Mouse (Mus musculus) midbrain, embryonic 16.5 days (tissue): ENCODE results near the gene Sec22b. TPM values are rescaled to one million over a fixed set of nuclear protein-coding genes. Genes with fewer than 3 reads are reported as not detected.

ENCODE experiments used
- ATAC-seq: fragments of 200-750 bp; cut with Nextera tagmentation; 2 replicates; pipeline ENCODE4 v1.8.0; 2017; ENCODE audit warnings: moderate TSS enrichment
- H3K27ac ChIP-seq: fragments of 300-500 bp; sonication (generic); 2 replicates; pipeline ENCODE4 v1.5.1; 2014; ENCODE audit warnings: mild to moderate bottlenecking, low read length, mixed read lengths
- H3K27me3 ChIP-seq: fragments of 300-500 bp; sonication (generic); 2 replicates; pipeline ENCODE4 v1.6.1; 2014; ENCODE audit warnings: low read depth, low read length, mixed read lengths; ENCODE audit not compliant: control insufficient read depth, insufficient read depth
- H3K36me3 ChIP-seq: fragments of 300-500 bp; sonication (generic); 2 replicates; pipeline ENCODE4 v1.6.1; 2014; ENCODE audit warnings: mild to moderate bottlenecking, low read length, moderate library complexity, mixed read lengths; ENCODE audit not compliant: control insufficient read depth, insufficient read depth
- H3K4me1 ChIP-seq: fragments of 300-500 bp; sonication (generic); 2 replicates; pipeline ENCODE4 v1.6.1; 2014; ENCODE audit warnings: mild to moderate bottlenecking, low read length, mixed read lengths; ENCODE audit not compliant: control insufficient read depth, insufficient read depth
- H3K4me2 ChIP-seq: fragments of 300-500 bp; sonication (generic); 2 replicates; pipeline ENCODE4 v1.6.1; 2014; ENCODE audit warnings: mild to moderate bottlenecking, low read length, mixed read lengths
- H3K4me3 ChIP-seq: fragments of 300-500 bp; sonication (generic); 2 replicates; pipeline ENCODE4 v1.5.1; 2014; ENCODE audit warnings: low read depth, mild to moderate bottlenecking, low read length, moderate library complexity, mixed read lengths
- H3K9ac ChIP-seq: fragments of 300-500 bp; sonication (generic); 2 replicates; pipeline ENCODE4 v1.6.1; 2014; ENCODE audit warnings: low read depth, low read length, mixed read lengths
- H3K9me3 ChIP-seq: fragments of 300-500 bp; sonication (generic); replicated peaks from 2 replicates; pipeline ENCODE4 v1.6.1; 2014; ENCODE audit warnings: mild to moderate bottlenecking, low read length, mixed read lengths; ENCODE audit not compliant: control insufficient read depth, poor library complexity, severe bottlenecking
- WGBS: fragments of 180-500 bp; shearing (Covaris S2); extraction: QIAGEN DNeasy Blood & Tissue Kit; methylation state at CpG from one replicate; pipeline ENCODE4 v1.1.7; 2014; 5-methylcytosine and 5-hydroxymethylcytosine counted together
- polyA plus RNA-seq: library from polyadenylated mRNA; unstranded; fragments of >200 nt; fragmentation: Nextera tagmentation; extraction: Ambion mirVana; gene quantifications from 2 replicates; pipeline ENCODE4 v1.2.1, GENCODE M21; 2015

Gene Sec22b
- polyA plus RNA-seq, 1 experiment from 2014 or later = 86.9 TPM

GRCm38 (mm10) chr3:97890205-97890604 lies 10.8 kb upstream of the Sec22b start:
- no peak overlapping the region for H3K4me2 ChIP-seq
- no peak overlapping the region for H3K27ac ChIP-seq
- no peaks in the 10 kb centered on the region for H3K27me3 ChIP-seq
- H3K36me3 ChIP-seq = no peaks in the 10 kb centered on the region
- H3K9me3 ChIP-seq = no peaks in the 10 kb centered on the region
- H3K9ac ChIP-seq = no peak overlapping the region
- WGBS = 65% methylated on average over 6 of the region's 6 CpGs
- H3K4me1 ChIP-seq = 0 out of 2 replicates have a peak, but pooled peaks cover 3% of the 10 kb centered on the region
- no peak for ATAC-seq
- H3K4me3 ChIP-seq = no peak overlapping the region

- H3K27me3 ChIP-seq = no peaks in the 10 kb centered on the region
- no peak overlapping the region for H3K27ac ChIP-seq
- H3K4me1 ChIP-seq = no peaks in the 10 kb centered on the region
- no peaks in the 10 kb centered on the region for H3K36me3 ChIP-seq
- H3K9ac ChIP-seq = no peak overlapping the region
- H3K9me3 ChIP-seq = no peaks in the 10 kb centered on the region
- 54% methylated on average over 6 of the region's 6 CpGs for WGBS
- no peak overlapping the region for H3K4me3 ChIP-seq
- no peak for ATAC-seq
- no peak overlapping the region for H3K4me2 ChIP-seq
These were observed 6.3 kb upstream of the Sec22b start for GRCm38 (mm10) chr3:97894695-97895094.

GRCm38 (mm10) chr3:97898381-97898780 lies 2.6 kb upstream of the Sec22b start:
- no peak for ATAC-seq
- Histone ChIP-seq H3K36me3 (no peaks in the 10 kb centered on the region), H3K27me3 (no peaks in the 10 kb centered on the region), H3K4me1 (peaks cover 16% of the 10 kb centered on the region), H3K27ac (no peak overlapping the region), H3K4me2 (no peak overlapping the region), H3K9ac (no peak overlapping the region), H3K4me3 (no peak overlapping the region), H3K9me3 (no peaks in the 10 kb centered on the region)
- WGBS = 80% methylated on average over 3 of the region's 3 CpGs

GRCm38 (mm10) chr3:97901586-97901985 lies 596 bp downstream of the Sec22b start:
- H3K36me3 ChIP-seq = no peaks in the 10 kb centered on the region
- no peaks in the 10 kb centered on the region for H3K27me3 ChIP-seq
- no peaks in the 10 kb centered on the region for H3K9me3 ChIP-seq
- H3K4me1 ChIP-seq = peaks cover 19% of the 10 kb centered on the region
- H3K27ac ChIP-seq = no peak overlapping the region
- H3K4me3 ChIP-seq = peak overlapping the region; percentile 98
- no peak for ATAC-seq
- peak overlapping the region; percentile 97 for H3K9ac ChIP-seq
- WGBS = 22% methylated on average over 5 of the region's 5 CpGs
- H3K4me2 ChIP-seq = peak overlapping the region; percentile 84

- no peak overlapping the region for H3K9ac ChIP-seq
- H3K27me3 ChIP-seq = no peaks in the 10 kb centered on the region
- no peak overlapping the region for H3K4me2 ChIP-seq
- no peak for ATAC-seq
- H3K9me3 ChIP-seq = no peaks in the 10 kb centered on the region
- WGBS = 69% methylated on average over 2 of the region's 2 CpGs
- no peak overlapping the region for H3K27ac ChIP-seq
- no peak overlapping the region for H3K4me3 ChIP-seq
- H3K36me3 ChIP-seq = peaks cover 3% of the 10 kb centered on the region; the same call in 1 of the 2 replicates
- H3K4me1 ChIP-seq = no peaks in the 10 kb centered on the region
These were observed 8.7 kb downstream of the Sec22b start for GRCm38 (mm10) chr3:97909737-97910136.

GRCm38 (mm10) chr3:97911093-97911492 lies 10.1 kb downstream of the Sec22b start:
- Histone ChIP-seq H3K9ac (no peak overlapping the region), H3K27me3 (no peaks in the 10 kb centered on the region), H3K36me3 (peaks cover 3% of the 10 kb centered on the region), H3K9me3 (no peaks in the 10 kb centered on the region), H3K4me3 (no peak overlapping the region), H3K27ac (no peak overlapping the region), H3K4me2 (no peak overlapping the region), H3K4me1 (no peaks in the 10 kb centered on the region)
- 84% methylated on average over 7 of the region's 7 CpGs for WGBS
- no peak for ATAC-seq

- Histone ChIP-seq H3K4me3 (no peak overlapping the region), H3K9me3 (no peaks in the 10 kb centered on the region), H3K27me3 (no peaks in the 10 kb centered on the region), H3K4me1 (no peaks in the 10 kb centered on the region), H3K9ac (no peak overlapping the region), H3K36me3 (peaks cover 6% of the 10 kb centered on the region), H3K27ac (no peak overlapping the region), H3K4me2 (no peak overlapping the region)
- WGBS = 79% methylated on average over 4 of the region's 4 CpGs
- ATAC-seq = no peak
These were observed 14.1 kb downstream of the Sec22b start for GRCm38 (mm10) chr3:97915081-97915480.

- no peaks in the 10 kb centered on the region for H3K4me1 ChIP-seq
- H3K4me3 ChIP-seq = no peak overlapping the region
- H3K9me3 ChIP-seq = no peaks in the 10 kb centered on the region
- no peak for ATAC-seq
- no peak overlapping the region for H3K4me2 ChIP-seq
- peaks cover 14% of the 10 kb centered on the region for H3K36me3 ChIP-seq
- no peaks in the 10 kb centered on the region for H3K27me3 ChIP-seq
- H3K27ac ChIP-seq = no peak overlapping the region
- H3K9ac ChIP-seq = no peak overlapping the region
- WGBS = 97% methylated on average over 10 of the region's 10 CpGs
These were observed 18.0 kb downstream of the Sec22b start for GRCm38 (mm10) chr3:97918885-97919550.

GRCm38 (mm10) chr3:97925246-97925645 lies 24.3 kb downstream of the Sec22b start:
- H3K4me3 ChIP-seq = no peak overlapping the region
- no peak overlapping the region for H3K9ac ChIP-seq
- 95% methylated on average over 2 of the region's 2 CpGs for WGBS
- no peaks in the 10 kb centered on the region for H3K27me3 ChIP-seq
- no peak overlapping the region for H3K4me2 ChIP-seq
- H3K27ac ChIP-seq = no peak overlapping the region
- ATAC-seq = no peak
- H3K36me3 ChIP-seq = peaks cover 7% of the 10 kb centered on the region
- no peaks in the 10 kb centered on the region for H3K4me1 ChIP-seq
- no peaks in the 10 kb centered on the region for H3K9me3 ChIP-seq
